Mouse (Mus musculus): ENCODE results near the gene Lsamp. TPM values are rescaled to one million over a fixed set of nuclear protein-coding genes. Genes with fewer than 3 reads are reported as not detected.

Lsamp gene
- polyA plus RNA-seq, 1 experiment from 2014 or later = 8.4 TPM

DNA sequence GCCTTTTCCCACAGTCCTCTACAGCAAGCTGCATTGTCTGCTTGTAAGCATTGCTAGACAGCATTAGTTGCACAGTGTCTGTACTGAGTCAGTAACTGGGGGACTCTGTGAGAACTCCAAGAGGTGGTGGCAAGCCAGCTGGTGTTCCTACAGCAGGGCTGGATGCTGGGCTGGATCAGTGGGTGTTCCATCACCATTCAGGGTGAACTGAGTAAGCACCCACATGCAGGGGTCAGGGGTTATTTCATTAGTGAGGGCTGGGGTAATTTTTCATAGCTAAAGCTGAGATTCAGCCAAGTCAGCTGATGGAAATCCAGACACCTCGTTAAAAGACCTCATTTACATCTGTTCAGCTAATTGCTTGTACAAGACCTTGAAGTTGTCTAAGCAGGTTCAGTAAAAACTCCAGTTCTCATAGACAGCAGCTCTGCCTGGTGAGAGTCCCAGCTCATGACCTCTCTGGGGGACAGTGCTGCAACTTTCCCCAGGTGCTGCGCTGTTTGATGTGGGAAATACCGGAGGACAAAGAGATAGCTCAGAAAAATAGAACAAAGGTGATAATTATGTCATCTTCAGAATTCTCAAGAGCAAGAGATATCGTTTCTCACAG lies 1928.5 kb downstream of the Lsamp start:
- Histone ChIP-seq H3K9me3 (replicated peaks) (no peaks in the 10 kb centered on the region), H3K27me3 (no peaks in the 10 kb centered on the region), H3K27ac (replicated peaks) (no peak overlapping the region), H3K4me2 (replicated peaks) (no peak overlapping the region), H3K4me1 (no peaks in the 10 kb centered on the region), H3K9ac (no peak overlapping the region), H3K36me3 (no peaks in the 10 kb centered on the region), H3K4me3 (replicated peaks) (no peak overlapping the region)
- ATAC-seq (ENCODE audit: insufficient number of reproducible peaks, low FRiP score, low TSS enrichment, low read depth) = no peak
- 72% methylated on average over 4 of the region's 4 CpGs for WGBS

- H3K4me2 ChIP-seq (replicated peaks) = no peak overlapping the region
- H3K27me3 ChIP-seq = no peaks in the 10 kb centered on the region
- H3K4me3 ChIP-seq (replicated peaks) = no peak overlapping the region
- H3K4me1 ChIP-seq = no peaks in the 10 kb centered on the region
- ATAC-seq (ENCODE audit: insufficient number of reproducible peaks, low FRiP score, low TSS enrichment, low read depth) = no peak
- H3K27ac ChIP-seq (replicated peaks) = no peak overlapping the region
- no peaks in the 10 kb centered on the region for H3K36me3 ChIP-seq
- no peak overlapping the region for H3K9ac ChIP-seq
- no peaks in the 10 kb centered on the region for H3K9me3 ChIP-seq (replicated peaks)
- 89% methylated on average over 4 of the region's 4 CpGs for WGBS
Measured at GRCm38 (mm10) chr16:41913346-41913745, 1929.2 kb downstream of the Lsamp start.

- Histone ChIP-seq H3K36me3 (no peaks in the 10 kb centered on the region), H3K4me2 (replicated peaks) (no peak overlapping the region), H3K27ac (replicated peaks) (no peak overlapping the region), H3K4me3 (replicated peaks) (no peak overlapping the region), H3K27me3 (no peaks in the 10 kb centered on the region), H3K9ac (no peak overlapping the region), H3K4me1 (no peaks in the 10 kb centered on the region), H3K9me3 (replicated peaks) (no peaks in the 10 kb centered on the region)
- no peak for ATAC-seq (ENCODE audit: insufficient number of reproducible peaks, low FRiP score, low TSS enrichment, low read depth)
- WGBS = 77% methylated on average over 3 of the region's 3 CpGs
Measured at GRCm38 (mm10) chr16:41916342-41916741, 1932.2 kb downstream of the Lsamp start.

GRCm38 (mm10) chr16:41917057-41917821 lies 1933.1 kb downstream of the Lsamp start:
- no peaks in the 10 kb centered on the region for H3K36me3 ChIP-seq
- no peak for ATAC-seq (ENCODE audit: insufficient number of reproducible peaks, low FRiP score, low TSS enrichment, low read depth)
- H3K4me2 ChIP-seq (replicated peaks) = no peak overlapping the region
- H3K9ac ChIP-seq = no peak overlapping the region
- H3K27ac ChIP-seq (replicated peaks) = no peak overlapping the region
- H3K4me3 ChIP-seq (replicated peaks) = no peak overlapping the region
- 27% methylated on average over 6 of the region's 6 CpGs for WGBS
- H3K9me3 ChIP-seq (replicated peaks) = no peaks in the 10 kb centered on the region
- no peaks in the 10 kb centered on the region for H3K4me1 ChIP-seq
- no peaks in the 10 kb centered on the region for H3K27me3 ChIP-seq

GRCm38 (mm10) chr16:41929546-41929945 lies 1945.4 kb downstream of the Lsamp start:
- Histone ChIP-seq H3K36me3 (no peaks in the 10 kb centered on the region), H3K27ac (replicated peaks) (no peak overlapping the region), H3K9me3 (replicated peaks) (no peaks in the 10 kb centered on the region), H3K4me1 (no peaks in the 10 kb centered on the region), H3K4me3 (replicated peaks) (no peak overlapping the region), H3K4me2 (replicated peaks) (no peak overlapping the region), H3K9ac (no peak overlapping the region), H3K27me3 (no peaks in the 10 kb centered on the region)
- 85% methylated on average over 4 of the region's 4 CpGs for WGBS
- no peak for ATAC-seq (ENCODE audit: insufficient number of reproducible peaks, low FRiP score, low TSS enrichment, low read depth)

DNA sequence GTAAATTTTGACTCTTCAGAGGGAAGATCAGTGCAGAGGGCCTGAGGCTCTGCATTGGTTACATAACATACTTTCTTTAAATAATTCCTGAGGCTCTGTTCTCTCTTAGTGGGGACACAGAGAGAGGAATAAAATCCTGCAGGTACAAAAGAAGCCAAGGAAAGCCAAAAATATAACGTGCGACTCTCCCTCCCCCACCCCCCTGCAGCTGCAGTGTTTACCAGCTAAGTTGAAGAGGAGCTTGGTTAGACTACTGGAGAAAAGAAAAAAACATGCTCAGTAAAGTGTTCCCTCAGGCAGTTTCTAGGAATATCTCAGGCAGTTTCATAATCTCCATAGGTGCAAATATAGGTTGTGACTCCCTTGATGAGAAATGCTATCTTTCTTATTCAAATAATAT lies 1951.5 kb downstream of the Lsamp start:
- Histone ChIP-seq H3K4me2 (replicated peaks) (no peak overlapping the region), H3K4me1 (no peaks in the 10 kb centered on the region), H3K36me3 (no peaks in the 10 kb centered on the region), H3K9me3 (replicated peaks) (no peaks in the 10 kb centered on the region), H3K27ac (replicated peaks) (no peak overlapping the region), H3K27me3 (no peaks in the 10 kb centered on the region), H3K4me3 (replicated peaks) (no peak overlapping the region), H3K9ac (no peak overlapping the region)
- WGBS = 45% methylated on average over 2 of the region's 2 CpGs
- no peak for ATAC-seq (ENCODE audit: insufficient number of reproducible peaks, low FRiP score, low TSS enrichment, low read depth)

GRCm38 (mm10) chr16:41936908-41937595 lies 1952.9 kb downstream of the Lsamp start:
- Histone ChIP-seq H3K9me3 (replicated peaks) (no peaks in the 10 kb centered on the region), H3K4me1 (no peaks in the 10 kb centered on the region), H3K27ac (replicated peaks) (no peak overlapping the region), H3K4me3 (replicated peaks) (no peak overlapping the region), H3K4me2 (replicated peaks) (no peak overlapping the region), H3K36me3 (no peaks in the 10 kb centered on the region), H3K27me3 (no peaks in the 10 kb centered on the region), H3K9ac (no peak overlapping the region)
- WGBS = 78% methylated on average over 3 of the region's 3 CpGs
- ATAC-seq (ENCODE audit: insufficient number of reproducible peaks, low FRiP score, low TSS enrichment, low read depth) = no peak

DNA sequence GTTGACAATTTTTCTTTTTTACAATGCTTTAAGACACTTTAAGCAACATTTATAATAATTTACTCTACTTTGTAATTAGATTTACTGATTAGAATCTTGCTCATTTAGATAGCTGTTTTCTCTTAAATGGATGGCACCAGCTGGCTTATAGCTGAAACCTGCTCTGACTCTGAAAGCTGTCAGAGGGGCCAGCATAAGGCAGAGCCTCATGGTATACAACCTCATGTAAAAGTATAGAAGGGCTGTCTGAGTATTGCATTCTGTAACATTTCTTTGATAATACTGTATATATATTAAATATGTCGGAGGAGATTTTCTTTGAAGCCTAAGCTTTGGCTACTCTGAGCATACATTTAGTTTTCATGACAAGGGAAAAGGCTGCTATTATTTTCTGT lies 1953.4 kb downstream of the Lsamp start:
- Histone ChIP-seq H3K9ac (no peak overlapping the region), H3K4me2 (replicated peaks) (no peak overlapping the region), H3K9me3 (replicated peaks) (no peaks in the 10 kb centered on the region), H3K4me3 (replicated peaks) (no peak overlapping the region), H3K4me1 (no peaks in the 10 kb centered on the region), H3K36me3 (no peaks in the 10 kb centered on the region), H3K27ac (replicated peaks) (no peak overlapping the region), H3K27me3 (no peaks in the 10 kb centered on the region)
- WGBS = 83% methylated on average over 1 of the region's 1 CpGs
- ATAC-seq (ENCODE audit: insufficient number of reproducible peaks, low FRiP score, low TSS enrichment, low read depth) = no peak

- 91% methylated on average over 5 of the region's 5 CpGs for WGBS
- Histone ChIP-seq H3K9ac (no peak overlapping the region), H3K9me3 (replicated peaks) (no peaks in the 10 kb centered on the region), H3K27ac (replicated peaks) (no peak overlapping the region), H3K36me3 (no peaks in the 10 kb centered on the region), H3K4me1 (no peaks in the 10 kb centered on the region), H3K4me2 (replicated peaks) (no peak overlapping the region), H3K27me3 (no peaks in the 10 kb centered on the region), H3K4me3 (replicated peaks) (no peak overlapping the region)
- ATAC-seq (ENCODE audit: insufficient number of reproducible peaks, low FRiP score, low TSS enrichment, low read depth) = no peak
Measured at GRCm38 (mm10) chr16:41938258-41938657, 1954.1 kb downstream of the Lsamp start.

DNA sequence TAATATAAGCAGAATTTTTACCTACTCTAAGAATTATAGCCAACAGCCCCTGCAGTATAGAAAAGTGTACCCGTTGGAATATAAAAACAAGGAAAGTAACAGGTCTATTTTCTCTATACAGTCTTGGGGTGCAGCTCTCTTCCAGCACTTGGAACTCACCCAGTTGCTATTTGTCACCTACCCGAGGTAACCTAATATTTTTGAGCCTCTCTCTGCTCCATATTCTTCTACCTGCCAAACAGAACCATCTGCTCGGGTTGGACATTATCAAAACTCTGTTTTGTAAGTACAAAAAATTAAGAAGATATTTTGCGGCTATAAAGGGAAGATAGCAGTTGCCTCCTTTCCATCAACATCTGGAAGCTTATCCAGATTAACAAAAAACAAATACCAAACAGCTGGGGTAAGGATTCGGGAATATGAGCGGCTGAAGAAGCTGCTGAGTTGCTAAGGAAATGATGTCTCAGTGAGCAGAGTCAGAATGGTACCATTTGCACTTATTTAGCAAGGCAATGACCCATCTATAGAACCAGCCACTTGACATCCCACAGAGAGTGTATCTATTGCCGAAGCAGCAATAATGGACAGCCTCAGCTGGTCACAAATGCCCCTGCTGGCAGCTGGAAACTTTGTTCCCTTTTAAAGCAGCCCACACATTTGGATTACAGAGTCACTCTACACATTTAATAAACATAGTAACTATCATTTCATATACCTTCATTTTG lies 1957.6 kb downstream of the Lsamp start:
- WGBS = 77% methylated on average over 7 of the region's 7 CpGs
- H3K36me3 ChIP-seq = no peaks in the 10 kb centered on the region
- ATAC-seq (ENCODE audit: insufficient number of reproducible peaks, low FRiP score, low TSS enrichment, low read depth) = no peak

GRCm38 (mm10) chr16:41957811-41958210 lies 1973.7 kb downstream of the Lsamp start:
- no peak overlapping the region for H3K27ac ChIP-seq (replicated peaks)

More for the DNA sequence above, 1957.6 kb downstream of the Lsamp start:
- Histone ChIP-seq H3K9ac (no peak overlapping the region), H3K4me2 (replicated peaks) (no peak overlapping the region), H3K4me3 (replicated peaks) (no peak overlapping the region), H3K27ac (replicated peaks) (no peak overlapping the region), H3K9me3 (replicated peaks) (no peaks in the 10 kb centered on the region), H3K4me1 (no peaks in the 10 kb centered on the region), H3K27me3 (no peaks in the 10 kb centered on the region)

More at GRCm38 (mm10) chr16:41957811-41958210, 1973.7 kb downstream of the Lsamp start:
- H3K9ac ChIP-seq = no peak overlapping the region
- no peaks in the 10 kb centered on the region for H3K9me3 ChIP-seq (replicated peaks)
- 91% methylated on average over 3 of the region's 3 CpGs for WGBS
- no peak for ATAC-seq (ENCODE audit: insufficient number of reproducible peaks, low FRiP score, low TSS enrichment, low read depth)
- no peaks in the 10 kb centered on the region for H3K4me1 ChIP-seq
- H3K4me3 ChIP-seq (replicated peaks) = no peak overlapping the region
- no peaks in the 10 kb centered on the region for H3K36me3 ChIP-seq
- H3K4me2 ChIP-seq (replicated peaks) = no peak overlapping the region
- no peaks in the 10 kb centered on the region for H3K27me3 ChIP-seq

Measured in embryonic facial prominence, embryonic 15.5 days (tissue).